Mouse (Mus musculus): ENCODE measurements around the gene Scgb1a1. TPM values are rescaled to one million over a fixed set of nuclear protein-coding genes. Genes with fewer than 3 reads are reported as not detected.
"Not testable (repeated sequence)": the region's sequence is repeated elsewhere in the genome, so short reads cannot be mapped to it uniquely, and the experiment has no call there.

Scgb1a1 gene
- total RNA-seq, 2 experiments from 2014 or later = not detected

GRCm38 (mm10) chr19:9103986-9104385 is 16.2 kb upstream of the Scgb1a1 start:
- DNase-seq (ENCODE audit: low spot score in 2 of 2) = no peak
- intact Hi-C loops (cut with DNase I) = no loop called here

DNA sequence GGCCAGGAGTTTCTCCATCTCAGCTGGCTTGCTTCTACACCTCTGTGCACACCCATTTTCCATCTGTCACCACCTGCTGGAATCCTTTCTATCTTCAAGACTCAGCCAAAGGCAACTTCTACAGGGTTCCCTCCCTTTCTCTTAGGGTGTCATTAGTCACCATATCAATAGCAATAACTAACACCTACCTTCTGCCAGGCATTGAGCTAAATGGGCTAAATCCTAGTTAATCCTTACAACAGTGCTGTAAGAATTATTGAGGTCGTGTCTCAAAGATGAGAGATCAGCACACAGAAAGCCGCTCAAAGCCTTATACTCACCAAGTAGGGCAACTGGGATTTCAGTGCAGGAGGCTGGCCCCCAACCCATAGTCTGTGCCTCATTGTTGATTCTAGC is 13.3 kb upstream of the Scgb1a1 start:
- no peak for DNase-seq (ENCODE audit: low spot score in 2 of 2)
- intact Hi-C loops (cut with DNase I) = no loop called here

DNA sequence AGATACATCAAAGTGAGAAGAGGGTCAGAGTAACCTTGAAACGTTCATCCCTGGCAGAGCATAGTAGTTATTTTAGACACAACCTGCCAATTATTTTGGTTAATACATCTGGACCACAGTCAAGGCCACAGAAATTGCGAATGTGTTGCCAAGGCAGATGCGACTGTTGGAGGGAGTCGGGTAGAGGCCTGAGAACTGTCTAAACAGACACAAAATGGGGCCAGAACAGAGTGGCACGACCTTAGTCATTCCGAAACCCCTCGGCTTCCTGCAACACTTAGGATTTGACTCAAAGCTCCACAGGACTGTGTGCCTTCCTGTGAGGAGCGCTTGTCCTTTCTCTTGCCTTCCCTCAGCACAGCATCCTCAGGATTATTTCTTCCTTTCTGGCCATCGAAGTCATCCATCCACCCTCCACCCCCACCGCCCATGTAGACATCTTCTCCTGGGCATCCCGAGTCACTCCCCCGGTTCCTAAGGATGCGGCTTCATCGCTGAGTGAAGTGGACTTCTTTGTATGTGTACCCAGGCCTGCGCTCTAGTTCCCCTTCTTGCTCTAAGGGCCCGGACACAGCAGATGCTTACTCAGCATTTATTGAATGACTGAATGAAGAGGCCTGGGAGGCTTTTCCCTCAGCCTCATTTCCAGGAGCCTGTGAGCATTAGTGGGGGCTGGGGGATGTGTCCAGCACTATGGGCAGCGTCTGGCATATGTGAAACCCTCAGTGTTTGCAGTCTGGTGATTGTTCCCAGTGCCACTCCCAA is 12.7 kb upstream of the Scgb1a1 start:
- DNase-seq (ENCODE audit: low spot score in 2 of 2) = no peak
- intact Hi-C loops (cut with DNase I) = no loop called here

DNA sequence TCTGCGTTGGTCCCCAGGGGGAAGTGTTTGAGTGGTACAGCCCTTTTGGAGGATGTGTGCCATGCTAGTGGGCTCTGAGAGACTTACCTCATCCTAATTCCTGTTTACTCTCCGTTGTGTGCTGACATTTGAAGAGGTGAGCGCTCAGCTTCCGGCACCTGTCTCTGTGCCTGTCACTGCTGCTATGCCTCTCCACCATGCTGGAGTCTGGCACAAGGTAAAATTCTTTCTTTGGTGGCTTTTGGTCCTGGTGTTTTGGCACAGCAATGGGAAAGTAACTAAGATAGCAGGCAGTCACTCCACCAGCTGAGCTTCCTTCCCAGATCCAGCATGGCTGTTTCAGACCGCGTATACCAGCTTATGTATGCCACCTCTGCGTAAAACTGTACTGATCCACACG is 12.0 kb upstream of the Scgb1a1 start:
- intact Hi-C loops (cut with DNase I) = no loop called here

DNA sequence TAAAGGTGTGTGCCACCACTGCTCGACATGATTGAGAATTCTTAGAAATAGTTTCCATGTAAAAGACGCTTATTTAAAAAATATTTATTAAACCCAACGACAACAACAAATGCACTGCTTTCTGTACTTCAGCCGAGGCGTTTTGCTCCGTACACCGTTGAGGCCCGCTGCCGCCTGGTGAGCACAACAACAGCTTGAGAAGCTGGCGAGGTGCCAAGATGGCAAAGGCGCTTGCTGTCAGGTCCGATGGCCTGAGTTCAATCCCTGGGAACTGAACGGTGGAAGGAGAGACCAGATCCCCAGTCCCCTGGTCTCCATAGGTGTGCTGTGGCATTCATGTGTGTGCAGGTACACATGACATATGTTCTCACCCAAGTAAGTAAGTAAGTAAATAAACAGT is 9.7 kb upstream of the Scgb1a1 start:
- intact Hi-C loops (cut with DNase I) = no loop called here
- no peak for DNase-seq (ENCODE audit: low spot score in 2 of 2)

More for the DNA sequence above, 12.0 kb upstream of the Scgb1a1 start:
- no peak for DNase-seq (ENCODE audit: low spot score in 2 of 2)

DNA sequence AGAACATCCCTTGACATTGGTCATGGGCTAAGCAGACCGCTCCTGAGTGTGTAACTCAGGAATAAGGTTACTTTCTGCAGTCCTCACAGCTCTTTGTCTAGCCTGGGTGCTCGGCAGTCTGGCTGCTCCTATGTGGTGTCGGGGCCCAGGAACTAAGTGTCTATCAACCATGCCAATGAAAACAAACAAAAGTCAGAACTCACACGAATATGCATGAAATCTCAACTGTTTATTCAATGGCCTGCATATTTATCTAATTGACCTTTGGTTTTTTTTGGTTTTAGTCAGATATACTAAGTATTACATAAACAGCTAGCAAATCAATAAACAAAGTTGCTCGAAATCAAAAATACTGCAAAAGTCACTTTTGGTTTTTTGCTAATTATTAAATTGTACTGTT is 7.4 kb upstream of the Scgb1a1 start:
- intact Hi-C loops (cut with DNase I) = no loop called here
- DNase-seq (ENCODE audit: low spot score in 2 of 2) = no peak

DNA sequence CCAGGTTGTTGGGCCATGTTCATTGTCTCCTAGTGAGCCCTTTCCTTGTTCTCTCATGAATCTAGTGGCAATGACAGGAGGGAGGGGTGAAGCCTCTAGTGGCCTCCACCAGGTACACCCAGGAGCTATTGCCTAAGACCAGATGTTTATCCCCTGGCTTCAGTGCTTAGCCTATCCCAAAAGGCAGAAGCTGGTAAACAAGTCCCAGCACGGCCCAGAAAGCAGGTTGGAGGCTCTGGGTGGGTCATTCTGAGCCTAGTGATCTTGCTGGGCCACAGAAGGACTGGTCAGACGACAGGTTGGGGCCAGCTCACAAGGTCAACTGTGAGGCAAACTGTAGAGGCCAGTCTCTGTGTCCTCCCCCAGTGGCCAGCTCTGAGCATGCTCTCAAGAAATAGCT is 3.0 kb upstream of the Scgb1a1 start:
- no peak for DNase-seq (ENCODE audit: low spot score in 2 of 2)
- intact Hi-C loops (cut with DNase I) = no loop called here

DNA sequence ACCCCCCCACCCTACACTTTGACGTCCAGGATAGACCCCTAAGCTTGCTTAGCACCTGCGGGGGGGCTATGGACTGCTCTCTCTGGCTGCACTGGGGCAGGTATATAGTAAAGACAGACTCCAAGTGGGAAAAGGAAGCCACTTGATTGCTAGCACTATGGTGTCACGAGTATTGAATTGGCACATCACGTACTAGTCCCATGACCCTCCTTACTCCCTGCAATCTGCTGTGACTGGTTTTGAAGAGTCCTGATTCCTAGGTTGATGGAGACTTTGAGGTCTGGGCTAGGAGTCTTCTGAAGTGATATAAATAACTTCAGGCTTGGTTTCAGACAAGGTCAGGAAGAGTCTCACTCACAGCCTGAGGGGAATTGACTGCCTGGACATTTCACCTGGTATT is 2.4 kb upstream of the Scgb1a1 start:
- intact Hi-C loops (cut with DNase I) = no loop called here
- DNase-seq (ENCODE audit: low spot score in 2 of 2) = no peak

DNA sequence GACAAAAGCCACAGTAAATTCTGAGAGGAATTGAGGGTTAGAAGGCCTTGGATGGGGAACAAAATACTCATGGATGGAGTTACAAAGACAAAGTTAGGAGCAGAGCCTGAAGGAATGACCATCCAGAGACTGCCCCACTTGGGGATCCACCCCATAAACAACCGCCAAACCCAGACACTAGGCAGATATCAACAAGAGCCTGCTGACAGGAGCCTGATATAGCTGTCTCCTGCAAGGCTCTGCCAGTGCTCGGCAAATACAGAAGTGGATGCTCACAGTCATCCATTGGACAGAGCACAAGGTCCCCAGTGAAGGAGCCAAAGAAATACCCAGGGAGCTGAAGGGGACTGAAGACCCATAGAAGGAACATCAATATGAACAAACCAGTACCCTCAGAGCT is 3.9 kb downstream of the Scgb1a1 start:
- intact Hi-C loops (cut with DNase I); DNase-seq (ENCODE audit: low spot score in 2 of 2): not testable (repeated sequence)

DNA sequence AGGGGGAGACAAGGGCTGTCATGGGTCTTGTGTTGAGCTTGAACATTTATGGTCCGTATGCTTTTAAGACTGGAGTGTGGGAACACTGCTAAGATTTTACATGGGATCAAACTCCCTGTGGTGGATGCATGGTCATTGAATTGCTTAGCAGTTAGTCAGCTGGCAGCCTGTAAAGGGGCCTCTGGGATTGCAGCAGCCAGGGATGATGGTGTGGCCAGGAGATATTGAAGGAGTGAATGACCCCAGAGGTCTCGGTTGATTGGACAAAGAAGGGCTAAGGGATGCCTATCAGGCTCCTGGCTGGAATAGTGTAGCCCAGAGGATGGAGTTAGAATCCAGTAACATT is 4.8 kb downstream of the Scgb1a1 start:
- DNase-seq (ENCODE audit: low spot score in 2 of 2) = no peak
- intact Hi-C loops (cut with DNase I) = no loop called here

DNA sequence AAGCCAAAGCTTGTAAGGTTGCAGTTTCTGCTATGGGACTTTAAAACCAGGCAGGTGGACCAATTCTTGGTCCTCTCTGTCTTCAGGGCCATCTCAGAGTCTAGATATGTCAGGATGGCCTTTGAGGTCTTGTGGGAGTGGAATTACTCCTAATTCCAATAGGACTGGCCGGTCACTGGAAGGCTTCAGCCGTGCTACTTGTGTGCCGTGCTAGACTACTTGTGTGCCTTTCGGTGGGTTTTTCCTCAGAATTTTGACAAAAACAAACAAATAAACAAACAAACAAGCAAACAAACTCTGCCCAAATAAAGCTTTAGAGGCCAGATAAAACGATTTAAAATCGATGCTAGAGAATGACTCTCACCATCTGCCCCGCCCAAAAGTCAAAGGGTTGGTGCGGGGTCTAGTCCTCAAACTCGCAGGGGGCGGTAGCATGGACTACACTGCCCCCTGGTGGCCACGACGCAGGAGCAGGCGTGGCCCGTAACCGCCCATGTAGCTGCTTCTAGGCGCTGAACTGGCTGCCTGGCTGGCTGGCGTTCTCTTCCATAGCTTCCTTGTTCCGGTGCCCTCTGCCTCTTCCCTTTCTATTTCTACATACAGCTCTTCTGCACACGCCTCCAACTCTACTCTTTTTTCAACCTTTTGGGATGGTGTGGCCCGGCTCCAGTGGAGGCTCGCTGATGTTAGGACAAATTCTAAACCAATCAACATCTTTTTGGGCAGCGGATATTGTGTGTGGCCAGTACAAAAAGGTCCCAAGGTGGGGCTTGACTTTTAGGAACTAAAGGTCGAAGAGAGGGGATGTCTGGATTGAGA is 5.4 kb downstream of the Scgb1a1 start:
- DNase-seq (ENCODE audit: low spot score in 2 of 2) = peak; percentile 60 to 64
- intact Hi-C loops (cut with DNase I) = loop anchor here (1.0 kb wide), 1 partner anchor 89 kb away; no protein-coding TSS in a partner anchor

DNA sequence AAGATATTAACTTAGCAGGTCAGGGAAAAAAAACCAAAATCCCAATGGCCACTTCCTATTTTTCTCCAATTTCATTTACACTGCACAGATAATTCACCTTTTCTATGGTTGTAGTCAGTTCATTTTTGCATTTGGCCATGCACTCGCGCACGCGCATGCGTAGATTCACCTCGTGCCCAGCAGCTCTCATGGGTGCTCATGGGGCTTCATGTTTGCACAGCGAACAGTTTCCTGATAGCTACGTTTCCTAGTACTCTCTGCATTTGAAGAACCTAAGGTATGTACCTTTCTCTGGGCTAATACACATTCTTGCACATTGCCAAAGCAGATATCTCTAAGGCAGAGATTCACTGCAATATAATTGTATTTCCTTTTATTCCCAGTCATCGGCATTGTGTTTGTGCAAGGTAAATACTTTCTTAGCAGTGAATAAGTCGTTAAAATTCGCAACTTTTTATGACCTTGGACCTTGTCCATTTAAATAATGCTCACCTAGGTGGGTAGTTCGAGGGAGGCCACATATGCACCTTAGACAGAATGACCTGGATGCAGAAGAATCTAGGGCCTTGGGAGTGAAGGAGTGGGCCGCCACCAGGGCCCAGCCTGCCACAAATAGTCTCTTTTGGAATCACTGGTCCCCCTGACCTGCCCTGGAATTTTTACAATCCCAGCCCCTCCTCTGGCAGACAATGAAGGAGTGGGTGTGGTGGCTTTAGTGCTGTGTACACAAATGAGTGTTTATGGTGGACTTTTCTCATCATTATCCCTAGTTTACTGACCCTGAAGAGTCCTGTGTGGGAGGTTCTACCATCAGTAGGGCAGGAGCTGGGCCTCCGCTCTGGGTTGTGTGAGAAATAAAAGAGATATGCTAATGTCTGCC is 6.2 kb downstream of the Scgb1a1 start:
- intact Hi-C loops (cut with DNase I) = loop anchor here (1.0 kb wide), 1 partner anchor 88 kb away; no protein-coding TSS in a partner anchor
- no peak for DNase-seq (ENCODE audit: low spot score in 2 of 2)

DNA sequence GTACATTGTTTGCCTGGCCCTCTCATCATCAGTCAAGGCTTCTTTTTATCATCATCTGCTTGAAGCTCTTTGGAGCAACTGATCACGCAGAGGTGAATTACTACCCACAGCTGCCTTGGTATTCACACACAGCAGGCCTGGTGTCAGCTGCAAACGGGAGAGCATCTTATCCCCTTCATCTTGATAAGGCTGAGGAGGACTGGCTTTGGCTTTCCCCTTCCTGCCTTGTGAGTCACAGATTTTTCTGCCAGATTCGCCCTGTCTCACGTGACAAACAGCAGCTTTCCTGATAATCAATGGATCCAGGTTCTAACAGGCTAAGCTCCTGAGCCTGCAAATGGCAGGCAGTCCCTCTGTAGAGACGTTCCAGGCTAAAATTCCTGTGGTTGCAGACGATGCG is 7.8 kb downstream of the Scgb1a1 start:
- no peak for DNase-seq (ENCODE audit: low spot score in 2 of 2)
- intact Hi-C loops (cut with DNase I) = no loop called here

DNA sequence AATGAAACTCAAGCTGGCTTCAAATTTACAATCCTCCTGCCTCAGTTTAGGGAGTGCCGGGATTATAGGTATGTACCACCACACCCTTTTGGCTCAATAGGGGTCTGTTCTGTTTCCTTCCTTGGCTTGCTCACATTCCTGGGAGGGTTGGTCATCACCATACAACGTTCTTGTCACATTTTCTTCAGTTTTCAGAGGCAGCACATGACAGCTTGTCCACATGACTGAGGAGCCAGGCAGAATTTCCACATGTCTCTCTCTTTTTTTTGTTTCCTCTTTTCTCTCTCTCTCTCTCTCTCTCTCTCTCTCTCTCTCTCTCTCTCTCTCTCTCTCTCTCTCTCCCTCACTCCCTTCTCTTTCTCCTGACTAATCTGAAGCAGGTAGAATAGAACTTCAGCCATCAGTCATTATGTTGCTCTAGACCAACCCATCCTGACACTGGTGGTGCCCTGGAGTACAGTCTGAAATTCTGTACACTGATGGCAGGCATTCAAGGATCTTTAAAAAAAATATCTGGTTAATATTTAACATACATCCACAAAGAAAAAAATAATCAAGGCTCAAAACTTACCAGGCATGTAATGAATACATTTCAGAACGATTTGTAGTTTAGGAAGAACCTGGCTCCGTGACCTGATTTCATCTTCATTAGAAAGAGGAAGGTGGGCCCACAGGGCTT is 10.6 kb downstream of the Scgb1a1 start:
- intact Hi-C loops (cut with DNase I) = no loop called here
- no peak for DNase-seq (ENCODE audit: low spot score in 2 of 2)

- intact Hi-C loops (cut with DNase I) = no loop called here
- no peak for DNase-seq (ENCODE audit: low spot score in 2 of 2)
Observed at GRCm38 (mm10) chr19:9076035-9076434, 11.7 kb downstream of the Scgb1a1 start.

DNA sequence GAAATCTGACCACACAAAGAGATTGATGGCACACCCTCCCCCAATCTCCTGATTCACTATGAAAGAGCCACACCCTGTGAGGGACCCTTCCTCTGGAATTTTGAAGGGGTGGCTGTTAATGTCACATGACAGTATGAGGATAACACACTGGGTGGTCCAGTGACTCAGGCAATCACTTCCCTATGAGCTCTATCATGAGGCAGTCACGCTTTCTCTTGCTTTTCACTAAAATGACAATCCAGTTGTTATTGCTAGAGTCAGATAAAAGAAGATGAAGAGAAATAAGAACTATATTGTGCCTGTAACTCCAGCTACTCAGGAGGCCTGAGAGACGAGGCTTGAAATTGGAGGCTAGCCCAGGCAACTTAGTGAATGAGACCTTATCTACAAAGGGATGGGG is 12.2 kb downstream of the Scgb1a1 start:
- intact Hi-C loops (cut with DNase I) = no loop called here
- DNase-seq (ENCODE audit: low spot score in 2 of 2) = no peak

DNA sequence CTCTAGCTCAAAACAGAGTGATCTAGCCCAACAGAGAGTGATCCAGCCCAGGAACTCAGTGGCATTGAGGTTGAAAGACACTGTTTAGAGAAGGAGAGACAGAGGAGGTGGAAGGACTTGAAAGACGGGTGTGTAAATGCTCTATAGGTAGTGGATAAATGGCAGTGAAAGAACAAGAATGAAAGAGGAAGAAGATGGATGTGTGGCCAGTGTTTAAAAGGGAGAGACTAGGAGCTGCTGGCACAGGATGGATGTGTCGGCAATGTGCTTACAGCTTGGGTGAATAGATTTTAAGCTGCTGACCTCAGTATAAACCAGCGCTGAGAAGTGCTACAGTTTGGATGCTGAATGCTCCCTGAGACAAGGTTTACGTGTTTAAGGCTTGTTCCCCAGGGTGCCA is 13.3 kb downstream of the Scgb1a1 start:
- intact Hi-C loops (cut with DNase I) = no loop called here

GRCm38 (mm10) chr19:9073776-9074411 is 13.9 kb downstream of the Scgb1a1 start:
- intact Hi-C loops (cut with DNase I) = no loop called here
- DNase-seq (ENCODE audit: low spot score in 2 of 2) = no peak

More for the DNA sequence above, 13.3 kb downstream of the Scgb1a1 start:
- no peak for DNase-seq (ENCODE audit: low spot score in 2 of 2)

- no peak for DNase-seq (ENCODE audit: low spot score in 2 of 2)
- intact Hi-C loops (cut with DNase I) = no loop called here
Observed at GRCm38 (mm10) chr19:9072157-9072530, 15.6 kb downstream of the Scgb1a1 start.

Measured in left cerebral cortex, postnatal 36 days (tissue).